Mouse (Mus musculus) midbrain, embryonic 12.5 days (tissue): ENCODE measurements at regions not wholly inside any gene's neighbourhood (a gene's known extent, or its start where the extent isn't known, plus 50 kb on each side); places are given as distances from the start of the nearest gene placed in this dataset.

Source experiments
- ATAC-seq: fragments of 200-750 bp; cut with Nextera tagmentation; 2 replicates; pipeline ENCODE4 v1.8.0; 2017; ENCODE audit warnings: low read depth, moderate TSS enrichment, moderate library complexity; ENCODE audit not compliant: low FRiP score
- H3K27ac ChIP-seq: fragments of 300-500 bp; sonication (generic); replicated peaks from 2 replicates; pipeline ENCODE4 v1.5.1; 2016; ENCODE audit warnings: mild to moderate bottlenecking
- H3K27me3 ChIP-seq: fragments of 300-500 bp; sonication (generic); 2 replicates; pipeline ENCODE4 v1.6.1; 2016; ENCODE audit warnings: mild to moderate bottlenecking
- H3K36me3 ChIP-seq: fragments of 300-500 bp; sonication (generic); 2 replicates; pipeline ENCODE4 v1.6.1; 2016
- H3K4me1 ChIP-seq: fragments of 300-500 bp; sonication (generic); 2 replicates; pipeline ENCODE4 v1.6.1; 2016
- H3K4me2 ChIP-seq: fragments of 300-500 bp; sonication (generic); replicated peaks from 2 replicates; pipeline ENCODE4 v1.6.1; 2016; ENCODE audit warnings: mild to moderate bottlenecking, moderate library complexity
- H3K4me3 ChIP-seq: fragments of 300-500 bp; sonication (generic); 2 replicates; pipeline ENCODE4 v1.5.1; 2016; ENCODE audit warnings: mild to moderate bottlenecking
- H3K9ac ChIP-seq: fragments of 300-500 bp; sonication (generic); replicated peaks from 2 replicates; pipeline ENCODE4 v1.6.1; 2016; ENCODE audit warnings: mild to moderate bottlenecking, moderate library complexity
- H3K9me3 ChIP-seq: fragments of 300-500 bp; sonication (generic); 2 replicates; pipeline ENCODE4 v1.6.1; 2016; ENCODE audit warnings: mild to moderate bottlenecking
- WGBS: fragments of 180-500 bp; shearing (Covaris S2); methylation state at CpG from one replicate; pipeline ENCODE4 v1.1.7; 2016; 5-methylcytosine and 5-hydroxymethylcytosine counted together

DNA sequence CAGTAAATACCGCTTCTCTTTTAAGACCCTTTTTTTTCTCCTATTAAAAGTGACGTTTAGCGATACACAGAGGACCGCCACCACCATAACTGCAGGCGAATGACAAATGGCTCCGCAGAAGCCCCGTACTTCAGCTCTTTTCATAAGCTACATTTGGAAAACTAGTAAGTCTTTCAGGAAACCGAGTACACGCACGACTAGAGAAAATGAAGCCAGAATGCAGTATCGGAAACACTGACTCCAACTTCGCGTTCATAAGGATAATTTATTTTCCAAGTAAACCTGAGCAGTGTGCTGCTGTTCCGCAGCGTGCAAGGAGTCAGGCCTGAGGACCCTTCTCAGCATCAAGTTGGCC is 529.2 kb upstream of the Adgrl2 start:
- ATAC-seq = peak; percentile 23; the same call in 1 of the 2 replicates
- Histone ChIP-seq H3K9me3 (no peaks in the 10 kb centered on the region), H3K4me2 (peak overlapping the region; percentile 79), H3K4me1 (peaks cover 15% of the 10 kb centered on the region; the same call in 1 of the 2 replicates), H3K9ac (peak overlapping the region; percentile 41), H3K36me3 (no peaks in the 10 kb centered on the region), H3K27ac (no peak overlapping the region), H3K4me3 (peak overlapping the region; percentile 44), H3K27me3 (peaks cover 39% of the 10 kb centered on the region)
- 19% methylated on average over 15 of the region's 15 CpGs for WGBS

DNA sequence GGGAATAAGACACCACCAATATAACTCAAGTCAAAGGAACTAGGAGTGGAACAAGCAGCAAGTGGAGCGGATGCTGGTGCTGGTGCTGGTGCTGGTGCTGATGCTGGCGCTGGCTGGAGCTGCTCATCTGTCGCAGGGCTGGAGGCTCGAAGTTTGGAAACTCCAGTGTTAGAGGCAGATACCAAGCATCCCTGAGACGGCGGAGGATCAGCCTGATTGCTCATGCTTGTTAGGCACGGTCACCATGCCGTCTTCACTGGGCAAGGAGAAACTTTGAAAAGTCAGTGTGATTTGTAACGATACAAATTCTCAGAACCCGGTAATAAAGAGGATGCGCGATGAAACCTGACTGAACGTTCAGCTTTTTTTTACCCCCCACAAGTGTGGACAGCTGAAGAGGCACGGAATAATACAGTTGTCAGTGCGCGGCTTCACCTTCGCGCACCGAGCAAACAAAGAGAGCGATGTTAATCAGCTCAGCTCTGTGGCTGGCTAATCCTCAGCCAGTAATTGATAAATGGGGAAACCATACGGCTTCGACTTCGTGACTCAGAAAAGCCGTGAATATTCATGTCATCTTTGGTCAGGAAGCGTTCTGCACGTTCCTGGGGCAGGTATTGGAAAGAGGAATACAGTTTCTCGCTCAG is 528.7 kb upstream of the Adgrl2 start:
- peak overlapping the region; percentile 44 for H3K4me3 ChIP-seq
- H3K27ac ChIP-seq = no peak overlapping the region

DNA sequence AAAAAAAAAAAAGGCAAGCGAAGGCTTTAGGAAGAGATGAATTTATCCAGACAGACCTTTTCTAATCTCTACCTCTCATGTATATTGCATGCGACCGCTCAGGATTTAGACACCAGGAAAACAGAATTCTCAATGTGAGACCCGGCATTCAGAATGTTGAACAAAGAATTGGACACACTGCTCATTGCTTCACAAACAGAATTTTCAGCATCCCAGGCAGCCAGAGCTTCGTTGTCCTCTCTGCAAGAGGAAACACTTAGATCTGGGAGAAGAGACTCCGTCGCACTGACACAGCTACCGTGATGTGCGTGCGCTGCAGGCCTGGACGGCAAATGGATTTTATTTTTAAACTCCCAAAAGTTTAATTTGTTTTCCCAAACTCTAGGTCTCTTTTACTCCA is 527.2 kb upstream of the Adgrl2 start:
- H3K9me3 ChIP-seq = no peaks in the 10 kb centered on the region
- no peaks in the 10 kb centered on the region for H3K36me3 ChIP-seq
- H3K9ac ChIP-seq = no peak overlapping the region
- no peak overlapping the region for H3K4me3 ChIP-seq
- 30% methylated on average over 11 of the region's 11 CpGs for WGBS
- peaks cover 23% of the 10 kb centered on the region for H3K27me3 ChIP-seq
- H3K4me2 ChIP-seq = peak overlapping the region; percentile 79
- no peak overlapping the region for H3K27ac ChIP-seq
- peaks cover 15% of the 10 kb centered on the region; the same call in 1 of the 2 replicates for H3K4me1 ChIP-seq
- ATAC-seq = peak; percentile 42

More for the DNA sequence above, 528.7 kb upstream of the Adgrl2 start:
- H3K27me3 ChIP-seq = peaks cover 34% of the 10 kb centered on the region
- peak overlapping the region; percentile 41 for H3K9ac ChIP-seq
- 2% methylated on average over 27 of the region's 27 CpGs for WGBS
- ATAC-seq = peak; percentile 66
- peaks cover 15% of the 10 kb centered on the region; the same call in 1 of the 2 replicates for H3K4me1 ChIP-seq
- peak overlapping the region; percentile 79 for H3K4me2 ChIP-seq
- no peaks in the 10 kb centered on the region for H3K9me3 ChIP-seq
- H3K36me3 ChIP-seq = no peaks in the 10 kb centered on the region

DNA sequence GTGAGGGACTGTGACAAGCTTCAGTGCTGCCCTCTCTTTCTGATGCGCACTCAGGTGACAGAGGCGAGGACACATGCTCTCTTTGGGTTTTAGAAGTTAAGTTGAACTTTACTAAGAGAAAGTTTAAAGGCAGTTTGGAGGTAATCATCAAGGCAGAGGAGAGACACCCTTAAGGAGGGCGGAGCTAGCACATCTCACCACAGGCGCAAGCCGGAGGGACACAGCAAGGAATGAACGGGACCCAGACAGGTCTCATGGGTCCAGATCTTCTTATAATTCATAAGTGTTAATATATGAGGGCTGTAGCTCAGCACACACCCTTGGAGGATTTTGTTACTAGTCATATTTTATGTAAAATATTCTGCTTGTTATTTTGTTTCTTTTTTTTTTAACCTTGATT is 518.8 kb upstream of the Adgrl2 start:
- ATAC-seq = no peak
- Histone ChIP-seq H3K4me3 (no peak overlapping the region), H3K4me1 (no peaks in the 10 kb centered on the region), H3K27me3 (0 out of 2 replicates have a peak, but pooled peaks cover 4% of the 10 kb centered on the region), H3K36me3 (no peaks in the 10 kb centered on the region), H3K9me3 (no peaks in the 10 kb centered on the region), H3K4me2 (no peak overlapping the region), H3K9ac (no peak overlapping the region), H3K27ac (no peak overlapping the region)
- 90% methylated on average over 6 of the region's 6 CpGs for WGBS

DNA sequence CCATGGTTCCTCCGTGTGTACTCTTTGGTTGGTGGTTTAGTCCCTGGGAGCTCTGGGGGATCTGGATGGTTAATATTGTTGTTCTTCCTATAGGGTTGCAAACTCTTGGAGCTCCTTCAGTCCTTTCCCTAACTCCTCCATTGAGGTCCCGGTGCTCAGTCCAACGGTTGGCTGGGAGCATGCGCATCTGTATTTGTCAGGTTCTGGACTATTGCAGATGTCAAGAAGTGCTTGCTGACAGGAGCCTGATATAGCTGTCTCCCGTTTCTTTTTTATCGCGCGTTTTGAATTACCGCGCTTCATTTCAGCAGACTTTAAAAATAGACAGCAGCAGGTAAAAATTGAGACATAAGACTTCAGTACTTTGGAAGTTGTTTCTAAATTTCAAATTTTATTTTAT is 518.3 kb upstream of the Adgrl2 start:
- H3K4me3 ChIP-seq = no peak overlapping the region
- WGBS = 91% methylated on average over 10 of the region's 10 CpGs
- no peak overlapping the region for H3K27ac ChIP-seq
- H3K9me3 ChIP-seq = no peaks in the 10 kb centered on the region
- H3K4me1 ChIP-seq = no peaks in the 10 kb centered on the region
- H3K36me3 ChIP-seq = no peaks in the 10 kb centered on the region
- no peak overlapping the region for H3K4me2 ChIP-seq
- H3K9ac ChIP-seq = no peak overlapping the region
- no peak for ATAC-seq
- H3K27me3 ChIP-seq = 0 out of 2 replicates have a peak, but pooled peaks cover 4% of the 10 kb centered on the region

DNA sequence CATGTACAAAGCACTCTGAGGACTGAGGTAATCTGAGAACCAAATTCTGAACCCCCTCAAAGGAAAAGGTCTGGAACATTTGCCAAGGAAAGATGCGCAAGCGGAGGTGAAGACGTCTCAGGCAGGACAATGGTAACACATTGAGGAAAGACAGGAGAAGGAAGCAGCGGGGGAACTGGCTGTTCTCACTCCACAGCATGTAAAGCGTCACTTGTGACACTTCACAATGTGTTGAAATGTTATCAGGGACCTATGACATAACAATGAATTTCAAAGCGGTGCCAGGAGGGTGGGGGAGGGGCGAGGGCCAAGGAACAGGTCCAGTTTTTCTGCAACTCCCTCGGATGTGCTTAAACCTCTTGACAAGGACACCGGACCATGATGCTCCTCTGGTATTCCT is 515.3 kb upstream of the Adgrl2 start:
- Histone ChIP-seq H3K4me3 (no peak overlapping the region), H3K9me3 (no peaks in the 10 kb centered on the region), H3K4me2 (no peak overlapping the region), H3K4me1 (no peaks in the 10 kb centered on the region), H3K36me3 (no peaks in the 10 kb centered on the region), H3K9ac (no peak overlapping the region), H3K27ac (no peak overlapping the region), H3K27me3 (0 out of 2 replicates have a peak, but pooled peaks cover 4% of the 10 kb centered on the region)
- ATAC-seq = no peak
- 85% methylated on average over 9 of the region's 9 CpGs for WGBS

DNA sequence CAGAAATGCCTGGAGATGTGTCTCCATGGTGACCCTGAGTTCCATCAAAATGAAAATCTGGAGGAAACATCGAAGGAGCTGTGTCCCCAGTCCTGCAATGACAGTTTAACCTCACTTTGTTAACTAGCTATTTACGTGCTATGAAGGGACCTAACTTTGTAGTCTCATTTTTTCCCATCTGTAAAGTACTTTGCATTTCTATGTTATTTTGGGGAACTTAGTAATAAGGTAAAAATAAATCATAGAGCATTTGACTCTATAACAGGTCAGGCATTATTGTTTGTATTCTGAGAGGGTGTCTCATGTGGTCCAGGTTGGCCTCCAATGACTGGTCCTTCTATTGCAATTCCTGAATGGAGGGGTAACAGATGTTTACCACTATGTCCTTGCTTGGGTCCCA is 513.6 kb upstream of the Adgrl2 start:
- H3K9me3 ChIP-seq = no peaks in the 10 kb centered on the region
- H3K4me1 ChIP-seq = no peaks in the 10 kb centered on the region
- WGBS = 90% methylated on average over 2 of the region's 2 CpGs
- 0 out of 2 replicates have a peak, but pooled peaks cover 4% of the 10 kb centered on the region for H3K27me3 ChIP-seq
- no peak overlapping the region for H3K27ac ChIP-seq
- H3K9ac ChIP-seq = no peak overlapping the region
- ATAC-seq = no peak
- H3K4me2 ChIP-seq = no peak overlapping the region
- no peaks in the 10 kb centered on the region for H3K36me3 ChIP-seq
- H3K4me3 ChIP-seq = no peak overlapping the region

DNA sequence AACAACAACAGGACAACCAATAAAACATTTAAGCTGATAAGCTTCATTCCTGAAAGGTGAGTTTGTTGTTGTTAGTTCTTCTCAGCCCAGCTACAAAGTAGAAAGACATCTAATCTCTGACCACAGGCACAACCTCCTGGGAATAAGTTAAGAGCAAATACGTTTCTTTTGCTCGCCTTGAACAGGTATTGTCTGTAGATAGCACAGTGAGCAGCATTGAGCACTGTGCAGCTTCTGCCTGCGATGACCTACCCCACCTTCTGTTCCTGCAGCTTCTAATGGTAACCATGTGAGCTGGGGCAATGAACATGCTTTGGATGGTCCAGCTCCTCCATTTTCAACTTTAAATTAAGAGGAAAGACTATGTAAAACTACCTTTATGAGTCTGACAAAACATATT is 509.8 kb upstream of the Adgrl2 start:
- 87% methylated on average over 3 of the region's 3 CpGs for WGBS

DNA sequence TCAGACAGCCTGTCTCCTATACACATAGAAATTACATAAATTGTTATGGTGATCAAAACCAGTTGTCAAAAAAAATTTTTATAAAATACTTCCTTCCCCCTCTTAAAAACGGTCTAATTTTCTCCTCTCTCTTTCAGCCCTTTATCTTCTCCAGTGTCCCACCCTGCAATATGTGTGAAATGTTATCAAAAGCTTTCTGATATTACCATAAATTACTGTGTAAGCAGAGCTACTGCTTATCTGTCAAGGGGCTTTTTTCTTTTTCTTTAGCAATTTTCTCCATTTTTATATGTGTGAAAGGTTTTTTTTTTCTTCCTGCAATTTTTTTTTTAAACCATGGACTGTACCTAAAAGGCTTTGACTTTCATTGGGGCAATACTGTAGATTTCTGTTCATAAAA is 508.4 kb upstream of the Adgrl2 start:
- whole genome bisulfite sequencing = 77% methylated on average over 1 of the region's 1 CpGs
- Histone ChIP-seq H3K27me3 (no peaks in the 10 kb centered on the region), H3K36me3 (no peaks in the 10 kb centered on the region), H3K9ac (no peak overlapping the region), H3K9me3 (no peaks in the 10 kb centered on the region), H3K4me3 (no peak overlapping the region), H3K4me2 (no peak overlapping the region), H3K4me1 (no peaks in the 10 kb centered on the region), H3K27ac (no peak overlapping the region)
- no peak for ATAC-seq

More for the DNA sequence above, 509.8 kb upstream of the Adgrl2 start:
- H3K27me3 ChIP-seq = no peaks in the 10 kb centered on the region
- H3K4me2 ChIP-seq = no peak overlapping the region
- H3K9me3 ChIP-seq = no peaks in the 10 kb centered on the region
- no peaks in the 10 kb centered on the region for H3K4me1 ChIP-seq
- no peak for ATAC-seq
- H3K9ac ChIP-seq = no peak overlapping the region
- H3K27ac ChIP-seq = no peak overlapping the region
- H3K4me3 ChIP-seq = no peak overlapping the region
- H3K36me3 ChIP-seq = no peaks in the 10 kb centered on the region

DNA sequence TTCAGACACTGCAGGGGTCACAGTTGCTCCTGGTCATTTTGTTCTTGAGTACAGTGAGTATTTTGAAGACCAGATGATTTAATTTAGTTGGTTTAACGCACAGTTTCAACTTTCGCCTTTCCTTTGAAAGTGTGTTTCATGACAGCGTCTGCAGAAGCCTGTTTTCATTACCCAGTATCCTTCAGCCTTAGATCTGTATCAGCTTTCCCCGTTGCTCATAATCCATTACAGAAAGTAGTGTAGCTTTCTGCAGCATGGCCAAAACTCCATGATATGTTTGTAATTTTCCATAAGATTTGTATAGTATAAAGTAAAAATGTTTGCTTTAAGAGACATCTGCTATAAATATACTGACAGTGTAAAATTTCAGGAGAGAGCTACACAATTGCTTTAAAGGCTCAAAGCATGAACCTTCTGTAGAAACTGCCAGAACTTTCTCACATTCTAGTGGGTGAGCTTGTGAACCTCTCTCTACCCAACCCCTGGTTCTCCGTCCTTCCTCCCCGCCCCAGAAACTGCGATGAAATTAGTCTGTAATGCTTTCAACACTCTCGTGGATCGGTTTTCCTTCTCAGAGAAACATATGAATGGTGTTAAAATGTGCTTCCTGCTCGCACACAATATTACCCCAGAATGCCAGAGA is 506.6 kb upstream of the Adgrl2 start:
- Histone ChIP-seq H3K27ac (no peak overlapping the region), H3K36me3 (no peaks in the 10 kb centered on the region), H3K9me3 (no peaks in the 10 kb centered on the region), H3K4me3 (no peak overlapping the region), H3K27me3 (no peaks in the 10 kb centered on the region), H3K4me1 (no peaks in the 10 kb centered on the region), H3K9ac (no peak overlapping the region), H3K4me2 (no peak overlapping the region)
- no peak for ATAC-seq
- 78% methylated on average over 10 of the region's 10 CpGs for WGBS

DNA sequence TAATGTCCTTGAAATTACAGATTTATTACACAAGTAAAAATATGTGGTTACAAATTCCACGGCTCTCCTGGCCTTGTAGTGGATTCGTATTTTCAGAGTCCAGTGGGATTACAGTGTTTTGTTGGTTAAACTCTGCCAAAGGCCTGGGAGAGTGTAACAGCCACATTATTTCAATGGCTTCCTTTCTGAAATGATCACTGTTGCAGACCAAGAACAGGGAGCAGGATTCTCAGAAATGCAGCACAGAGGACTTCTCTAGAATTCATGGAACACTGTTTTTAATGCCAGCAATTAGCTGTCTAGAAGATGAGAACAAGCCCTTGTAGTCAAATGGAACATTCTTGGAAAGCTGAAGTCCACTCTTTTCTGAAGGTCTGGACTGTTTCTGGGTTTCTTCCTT is 505.8 kb upstream of the Adgrl2 start:
- Histone ChIP-seq H3K4me2 (no peak overlapping the region), H3K9ac (no peak overlapping the region), H3K4me3 (no peak overlapping the region), H3K27me3 (no peaks in the 10 kb centered on the region), H3K4me1 (no peaks in the 10 kb centered on the region), H3K36me3 (no peaks in the 10 kb centered on the region), H3K9me3 (no peaks in the 10 kb centered on the region), H3K27ac (no peak overlapping the region)
- whole genome bisulfite sequencing = 76% methylated on average over 2 of the region's 2 CpGs
- ATAC-seq = no peak

DNA sequence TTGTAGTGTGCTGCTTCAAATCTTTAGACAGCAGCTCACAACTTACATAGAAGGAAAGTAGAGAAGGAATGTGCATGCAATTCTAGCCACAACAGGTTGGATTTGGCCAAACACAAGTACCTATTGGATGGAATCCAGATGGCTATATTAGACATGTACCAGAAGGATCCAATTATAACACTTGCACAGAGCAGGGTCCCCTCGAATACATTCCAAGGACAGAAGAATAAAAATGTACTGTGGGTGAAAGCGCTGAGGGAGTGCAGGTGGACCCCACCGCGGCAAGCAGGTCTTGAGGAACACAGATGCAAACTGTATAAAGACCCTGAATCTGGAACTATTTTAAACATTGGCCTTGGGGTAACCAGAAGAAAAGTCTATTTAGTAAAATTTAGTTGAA is 497.8 kb upstream of the Adgrl2 start:
- no peak overlapping the region for H3K4me3 ChIP-seq
- H3K9ac ChIP-seq = no peak overlapping the region
- H3K27ac ChIP-seq = no peak overlapping the region
- H3K4me1 ChIP-seq = 0 out of 2 replicates have a peak, but pooled peaks cover 2% of the 10 kb centered on the region
- no peaks in the 10 kb centered on the region for H3K36me3 ChIP-seq
- ATAC-seq = no peak
- H3K27me3 ChIP-seq = no peaks in the 10 kb centered on the region
- no peak overlapping the region for H3K4me2 ChIP-seq
- 84% methylated on average over 4 of the region's 4 CpGs for WGBS
- H3K9me3 ChIP-seq = no peaks in the 10 kb centered on the region
